Mouse (Mus musculus) heart, postnatal 0 days (tissue): ENCODE results near the gene Xrcc5. TPM values are rescaled to one million over a fixed set of nuclear protein-coding genes. Genes with fewer than 3 reads are reported as not detected.
A peak's percentile ranks its signal among the peaks of the same experiment; 100 is the strongest.

ENCODE experiments used
- ATAC-seq: fragments of 200-750 bp; cut with Nextera tagmentation; 2 replicates; pipeline ENCODE4 v1.8.0; 2017; ENCODE audit warnings: low read depth, moderate number of reproducible peaks, moderate library complexity; ENCODE audit not compliant: insufficient read depth
- DNase-seq: peaks from one replicate; pipeline ENCODE4 v3.0.0-alpha.2; 2016; ENCODE audit warnings: low spot score
- H3K27ac ChIP-seq: fragments of 300-500 bp; sonication (generic); 2 replicates; pipeline ENCODE4 v1.5.1; 2014; ENCODE audit warnings: low read depth, mild to moderate bottlenecking
- H3K27me3 ChIP-seq: fragments of 300-500 bp; sonication (generic); 2 replicates; pipeline ENCODE4 v1.6.1; 2014; ENCODE audit warnings: low read length, mixed read lengths; ENCODE audit not compliant: control insufficient read depth, insufficient read depth
- H3K36me3 ChIP-seq: fragments of 300-500 bp; sonication (generic); replicated peaks from 2 replicates; pipeline ENCODE4 v1.6.1; 2014; ENCODE audit warnings: low read length, mixed read lengths; ENCODE audit not compliant: control insufficient read depth, insufficient read depth
- H3K4me1 ChIP-seq: fragments of 300-500 bp; sonication (generic); 2 replicates; pipeline ENCODE4 v1.6.1; 2014; ENCODE audit warnings: antibody characterized with exemption; ENCODE audit not compliant: control insufficient read depth, insufficient read depth
- H3K4me2 ChIP-seq: fragments of 300-500 bp; sonication (generic); 2 replicates; pipeline ENCODE4 v1.6.1; 2014; ENCODE audit warnings: low read depth, mild to moderate bottlenecking, low read length, moderate library complexity
- H3K4me3 ChIP-seq: fragments of 300-500 bp; sonication (generic); 2 replicates; pipeline ENCODE4 v1.5.1; 2014; ENCODE audit warnings: low read depth, low read length
- H3K9ac ChIP-seq: fragments of 300-500 bp; sonication (generic); replicated peaks from 2 replicates; pipeline ENCODE4 v1.6.1; 2014; ENCODE audit warnings: low read depth, low read length, mixed read lengths
- H3K9me3 ChIP-seq: fragments of 300-500 bp; sonication (generic); replicated peaks from 2 replicates; pipeline ENCODE4 v1.6.1; 2016; ENCODE audit warnings: low read length; ENCODE audit not compliant: control insufficient read depth
- CTCF ChIP-seq: IDR thresholded peaks from 2 replicates; pipeline ENCODE4 v1.5.1; 2016; ENCODE audit warnings: antibody characterized with exemption, control low read depth, low read depth
- EP300 ChIP-seq: IDR thresholded peaks from 2 replicates; pipeline ENCODE4 v1.6.1; 2016; ENCODE audit warnings: antibody characterized with exemption, low read depth
- WGBS: fragments of 180-500 bp; shearing (Covaris S2); extraction: QIAGEN DNeasy Blood & Tissue Kit; methylation state at CpG from one replicate; pipeline ENCODE4 v1.1.7; 2014; 5-methylcytosine and 5-hydroxymethylcytosine counted together
- polyA plus RNA-seq: library from polyadenylated mRNA; unstranded; fragments of >200 nt; fragmentation: Nextera tagmentation; extraction: Ambion mirVana; gene quantifications from 2 replicates; pipeline ENCODE4 v1.2.1, GENCODE M21; 2015
- total RNA-seq: library from RNA; depleted of rRNA; stranded (reverse); fragments of >200 nt; gene quantifications from 2 replicates; pipeline ENCODE4 v1.2.3, GENCODE M21; 2014; ENCODE audit warnings: low replicate concordance

Xrcc5 gene
- total and polyA plus RNA-seq, 2 experiments from 2014 or later: 13.9 to 14.5 TPM

GRCm38 (mm10) chr1:72315447-72315846, 8.2 kb downstream of the Xrcc5 start:
- H3K4me3 ChIP-seq: no peak overlapping the region
- DNase-seq: no peak
- no peaks in the 10 kb centered on the region for H3K4me1 ChIP-seq
- TF ChIP-seq CTCF (no peak), EP300 (no peak)
- peaks cover 27% of the 10 kb centered on the region for H3K36me3 ChIP-seq
- no peak overlapping the region for H3K9ac ChIP-seq
- no peaks in the 10 kb centered on the region for H3K27me3 ChIP-seq
- ATAC-seq: no peak
- H3K9me3 ChIP-seq: no peaks in the 10 kb centered on the region
- H3K4me2 ChIP-seq: no peak overlapping the region
- H3K27ac ChIP-seq: no peak overlapping the region
- 87% methylated on average over 4 of the region's 4 CpGs for WGBS

DNA sequence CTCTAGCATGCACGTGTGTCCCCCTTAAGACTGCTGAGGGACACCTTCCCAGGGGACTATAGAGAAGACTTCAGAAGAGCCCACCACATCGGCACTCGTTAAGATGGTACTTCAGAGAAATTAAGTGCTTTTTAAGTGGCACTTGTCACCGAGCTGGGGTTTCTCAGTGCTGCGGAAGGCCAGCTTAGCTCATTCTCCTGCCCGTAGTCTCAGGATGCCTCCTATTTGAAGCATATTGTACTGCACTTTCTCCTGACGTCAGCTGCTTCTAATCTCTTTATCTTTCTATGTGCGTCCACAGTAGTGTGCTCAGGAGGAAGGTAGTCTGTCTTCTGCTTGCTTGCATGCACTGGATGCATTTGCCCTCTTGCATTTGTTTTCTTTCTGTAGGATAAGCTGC, 9.2 kb downstream of the Xrcc5 start:
- peaks cover 31% of the 10 kb centered on the region for H3K36me3 ChIP-seq
- H3K9ac ChIP-seq: no peak overlapping the region
- WGBS: 47% methylated on average over 8 of the region's 8 CpGs
- H3K9me3 ChIP-seq: no peaks in the 10 kb centered on the region
- H3K27ac ChIP-seq: no peak overlapping the region
- no peaks in the 10 kb centered on the region for H3K27me3 ChIP-seq
- no peak for TF ChIP-seq CTCF
- TF ChIP-seq EP300: no peak
- H3K4me2 ChIP-seq: no peak overlapping the region
- no peak for DNase-seq
- no peak overlapping the region for H3K4me3 ChIP-seq
- no peaks in the 10 kb centered on the region for H3K4me1 ChIP-seq
- ATAC-seq: no peak

DNA sequence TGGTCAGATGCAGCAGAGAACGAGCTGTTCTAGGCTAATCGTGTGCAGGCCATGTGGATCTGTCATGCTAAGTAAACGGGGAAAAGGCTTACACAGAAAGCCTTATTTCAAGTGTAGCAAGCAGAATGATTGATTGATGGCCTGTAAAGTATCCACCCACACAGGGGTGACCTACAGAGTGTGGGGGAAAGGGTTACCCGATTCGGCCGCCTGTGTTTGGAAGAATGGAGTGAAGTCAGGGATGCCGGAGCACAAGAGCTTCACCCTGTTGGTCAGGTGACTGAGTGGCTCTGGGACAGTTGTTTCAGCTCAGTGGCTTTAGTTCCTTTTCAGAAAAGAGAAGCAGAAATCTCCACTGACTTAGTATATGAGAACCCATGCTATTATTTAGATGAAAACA, 9.7 kb downstream of the Xrcc5 start:
- H3K4me1 ChIP-seq: no peaks in the 10 kb centered on the region
- no peak overlapping the region for H3K27ac ChIP-seq
- WGBS: 82% methylated on average over 7 of the region's 7 CpGs
- no peaks in the 10 kb centered on the region for H3K27me3 ChIP-seq
- TF ChIP-seq CTCF: no peak
- TF ChIP-seq EP300: no peak
- H3K9me3 ChIP-seq: no peaks in the 10 kb centered on the region
- ATAC-seq (no peak), DNase-seq (no peak)
- H3K4me2 ChIP-seq: no peak overlapping the region
- no peak overlapping the region for H3K9ac ChIP-seq
- peaks cover 28% of the 10 kb centered on the region for H3K36me3 ChIP-seq
- H3K4me3 ChIP-seq: no peak overlapping the region

GRCm38 (mm10) chr1:72320759-72321158, 13.5 kb downstream of the Xrcc5 start:
- no peaks in the 10 kb centered on the region for H3K4me1 ChIP-seq
- no peak overlapping the region for H3K9ac ChIP-seq
- H3K36me3 ChIP-seq: peaks cover 19% of the 10 kb centered on the region
- DNase-seq: no peak
- H3K4me3 ChIP-seq: no peak overlapping the region
- 80% methylated on average over 5 of the region's 5 CpGs for WGBS
- H3K4me2 ChIP-seq: no peak overlapping the region
- TF ChIP-seq CTCF (no peak), EP300 (no peak)
- no peak overlapping the region for H3K27ac ChIP-seq
- no peak for ATAC-seq
- H3K27me3 ChIP-seq: no peaks in the 10 kb centered on the region
- no peaks in the 10 kb centered on the region for H3K9me3 ChIP-seq

DNA sequence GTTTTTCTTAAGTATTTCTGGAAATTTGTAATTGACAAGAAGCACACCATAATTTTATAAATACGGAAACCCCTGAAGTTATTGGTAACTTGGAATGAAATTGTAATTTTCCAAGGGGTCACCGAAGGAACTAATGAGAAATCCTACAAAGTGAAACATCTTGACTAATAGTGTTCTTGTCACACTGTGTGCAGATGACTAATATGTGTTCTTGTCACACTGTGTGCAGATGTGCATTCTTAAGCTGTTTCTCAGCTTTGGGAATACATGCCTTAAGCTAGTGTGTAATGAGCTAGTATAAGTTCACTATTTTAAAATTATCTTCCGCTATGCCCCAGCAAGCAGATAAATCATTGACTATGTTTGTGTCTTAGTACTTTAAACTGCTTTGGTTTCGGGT, 16.0 kb downstream of the Xrcc5 start:
- Histone ChIP-seq H3K36me3 (peaks cover 26% of the 10 kb centered on the region; the same call in 1 of the 2 replicates), H3K4me3 (no peak overlapping the region), H3K4me2 (no peak overlapping the region), H3K9ac (no peak overlapping the region), H3K4me1 (no peaks in the 10 kb centered on the region), H3K9me3 (no peaks in the 10 kb centered on the region), H3K27me3 (no peaks in the 10 kb centered on the region), H3K27ac (no peak overlapping the region)
- TF ChIP-seq EP300 (no peak), CTCF (no peak)
- DNase-seq: no peak
- 94% methylated on average over 4 of the region's 4 CpGs for WGBS
- no peak for ATAC-seq

- ATAC-seq (0 out of 2 replicates have a peak, but pooled peaks have one; percentile 47), DNase-seq (peak; percentile 9)
- 56% methylated on average over 11 of the region's 11 CpGs for WGBS
- no peak for TF ChIP-seq EP300
- no peak for TF ChIP-seq CTCF
- Histone ChIP-seq H3K9ac (no peak overlapping the region), H3K27ac (no peak overlapping the region), H3K9me3 (no peaks in the 10 kb centered on the region), H3K27me3 (no peaks in the 10 kb centered on the region), H3K36me3 (peaks cover 31% of the 10 kb centered on the region), H3K4me1 (no peaks in the 10 kb centered on the region), H3K4me2 (no peak overlapping the region), H3K4me3 (no peak overlapping the region)
Measured at GRCm38 (mm10) chr1:72326162-72326821, 19.1 kb downstream of the Xrcc5 start.
